Comparison of ENCODE assay signal across 14 mouse cellular contexts in the genomic region with DNA sequence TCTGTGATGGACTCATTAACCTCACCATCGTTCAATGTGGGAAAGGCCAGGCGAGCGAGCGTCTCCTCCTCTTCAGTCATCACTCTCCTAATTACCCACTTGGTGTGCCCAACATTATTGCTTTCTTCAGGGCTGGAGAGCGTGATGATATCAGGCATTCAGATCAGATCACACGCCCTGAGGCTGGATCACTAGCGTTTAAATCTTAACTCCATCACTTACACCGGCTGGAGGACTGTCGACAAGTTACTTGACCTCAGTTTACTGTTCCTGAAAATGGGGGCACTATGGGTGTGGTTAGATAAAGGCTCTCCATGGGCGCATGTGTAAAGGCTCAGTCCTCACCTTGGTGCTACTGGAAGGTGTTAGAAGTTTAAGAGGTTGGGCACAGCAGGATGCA.
DNase-seq lines count a peak whose midpoint lies in the region; ATAC-seq lines count a peak whose summit lies in the region.
"Had no signal": no experiment of that assay in that cellular context is flagged by ENCODE, and none has a peak within 500 bp of the region (broad histone marks: within the 10 kb centered on the region; RNA-seq: fewer than 3 reads in every experiment).

No protein-coding gene starts in this region.

- no peaks in the 10 kb centered on the region for H3K4me1 ChIP-seq in forebrain, embryonic 12.5 days
- H3K4me1 ChIP-seq in forebrain, embryonic 16.5 days (replicated peaks; ENCODE audit: control insufficient read depth, insufficient read depth, low read length) = no peaks in the 10 kb centered on the region
- no peaks in the 10 kb centered on the region for H3K4me1 ChIP-seq in kidney, embryonic 15.5 days
- H3K4me1 ChIP-seq in liver, embryonic 16.5 days (ENCODE audit: control insufficient read depth, low read depth, low read length) = peaks cover 33% of the 10 kb centered on the region
- H3K4me1 ChIP-seq: hindbrain, embryonic 15.5 days had no signal

- no peak overlapping the region for H3K27ac ChIP-seq in forebrain, embryonic 12.5 days
- H3K27ac ChIP-seq in forebrain, embryonic 16.5 days (ENCODE audit: low read length) = no peak overlapping the region
- no peak overlapping the region for H3K27ac ChIP-seq in kidney, embryonic 15.5 days
- H3K27ac ChIP-seq in liver, embryonic 16.5 days (ENCODE audit: low read length) = peak overlapping the region; percentile 96
- H3K27ac ChIP-seq: hindbrain, embryonic 15.5 days had no signal

- no peaks in the 10 kb centered on the region for H3K27me3 ChIP-seq in forebrain, embryonic 12.5 days
- H3K27me3 ChIP-seq in forebrain, embryonic 16.5 days (replicated peaks; ENCODE audit: control insufficient read depth, insufficient read depth, low read length) = no peaks in the 10 kb centered on the region
- H3K27me3 ChIP-seq in kidney, embryonic 15.5 days = no peaks in the 10 kb centered on the region
- H3K27me3 ChIP-seq in liver, embryonic 16.5 days (ENCODE audit: control insufficient read depth, insufficient read depth, low read depth, low read length) = no peaks in the 10 kb centered on the region
- H3K27me3 ChIP-seq: hindbrain, embryonic 15.5 days had no signal

- no peaks in the 10 kb centered on the region for H3K36me3 ChIP-seq in forebrain, embryonic 12.5 days (replicated peaks)
- no peaks in the 10 kb centered on the region for H3K36me3 ChIP-seq in forebrain, embryonic 16.5 days (ENCODE audit: control insufficient read depth, insufficient read depth)
- no peaks in the 10 kb centered on the region for H3K36me3 ChIP-seq in kidney, embryonic 15.5 days
- H3K36me3 ChIP-seq in liver, embryonic 16.5 days (ENCODE audit: control insufficient read depth, insufficient read depth) = no peaks in the 10 kb centered on the region
- H3K36me3 ChIP-seq: hindbrain, embryonic 15.5 days had no signal

- no peak for DNase-seq in kidney, adult 18-20 months
- DNase-seq in c-Kit-positive CD71-positive TER-119-positive erythroid progenitor cells, embryonic 14.5 days (ENCODE audit: low spot score) = peak; percentile 57
- DNase-seq in spleen, postnatal 10 days (ENCODE audit: low spot score in 2 of 2) = no peak
- DNase-seq in layer of hippocampus, postnatal 36 days = no peak
- DNase-seq: B cell, adult 2 months; cerebellum, adult 2 months; gastrocnemius, postnatal 10 days; left cerebral cortex, postnatal 4 days had no signal

- H3K4me2 ChIP-seq in forebrain, embryonic 12.5 days = no peak overlapping the region
- H3K4me2 ChIP-seq in forebrain, embryonic 16.5 days (ENCODE audit: low read length) = no peak overlapping the region
- H3K4me2 ChIP-seq in kidney, embryonic 15.5 days = 0 out of 2 replicates have a peak overlapping the region, but pooled peaks have one; percentile 7
- peak overlapping the region; percentile 56 for H3K4me2 ChIP-seq in liver, embryonic 16.5 days (ENCODE audit: low read depth, low read length)
- H3K4me2 ChIP-seq: hindbrain, embryonic 15.5 days had no signal

- no peaks in the 10 kb centered on the region for H3K9me3 ChIP-seq in forebrain, embryonic 12.5 days
- no peaks in the 10 kb centered on the region for H3K9me3 ChIP-seq in forebrain, embryonic 16.5 days (ENCODE audit: control insufficient read depth, low read length)
- H3K9me3 ChIP-seq in kidney, embryonic 15.5 days (replicated peaks) = no peaks in the 10 kb centered on the region
- H3K9me3 ChIP-seq in liver, embryonic 16.5 days (replicated peaks; ENCODE audit: control insufficient read depth, low read length) = no peaks in the 10 kb centered on the region
- H3K9me3 ChIP-seq: hindbrain, embryonic 15.5 days had no signal

- no peak overlapping the region for H3K9ac ChIP-seq in forebrain, embryonic 12.5 days
- H3K9ac ChIP-seq in forebrain, embryonic 16.5 days (replicated peaks; ENCODE audit: low read depth, low read length) = no peak overlapping the region
- H3K9ac ChIP-seq in kidney, embryonic 15.5 days = no peak overlapping the region
- H3K9ac ChIP-seq in liver, embryonic 16.5 days (ENCODE audit: low read depth, low read length) = peak overlapping the region; percentile 51
- H3K9ac ChIP-seq: hindbrain, embryonic 15.5 days had no signal

- no peak overlapping the region for H3K4me3 ChIP-seq in forebrain, embryonic 12.5 days (replicated peaks)
- H3K4me3 ChIP-seq in forebrain, embryonic 16.5 days (replicated peaks; ENCODE audit: low read length) = no peak overlapping the region
- no peak overlapping the region for H3K4me3 ChIP-seq in kidney, embryonic 15.5 days (replicated peaks)
- peak overlapping the region; percentile 41 for H3K4me3 ChIP-seq in liver, embryonic 16.5 days (ENCODE audit: low read depth, low read length)
- H3K4me3 ChIP-seq: hindbrain, embryonic 15.5 days had no signal

- 62% methylated on average over 10 of the region's 10 CpGs for WGBS in forebrain, embryonic 12.5 days
- WGBS in forebrain, embryonic 16.5 days = 50% methylated on average over 10 of the region's 10 CpGs
- 49% methylated on average over 10 of the region's 10 CpGs for WGBS in kidney, embryonic 15.5 days
- WGBS in liver, embryonic 16.5 days (ENCODE audit: insufficient replicate concordance) = 48% methylated on average over 10 of the region's 10 CpGs

- 0 out of 2 replicates have a peak, but pooled peaks have one; percentile 33 for ATAC-seq in forebrain, embryonic 12.5 days (ENCODE audit: low FRiP score)
- no peak for ATAC-seq in forebrain, embryonic 16.5 days
- ATAC-seq in kidney, embryonic 15.5 days (replicated peaks; ENCODE audit: low FRiP score) = no peak
- ATAC-seq in liver, embryonic 16.5 days (ENCODE audit: low read depth) = peak; percentile 2; the same call in 1 of the 2 replicates
- ATAC-seq: forebrain, embryonic 14.5 days had no signal

Comparison
In these comparisons a context has a peak if more than half of its experiments do, and no peak if none do; other contexts are left out.
1. ATAC-seq: peak in forebrain, embryonic 12.5 days (single experiment) and liver, embryonic 16.5 days (single experiment); none in forebrain, embryonic 16.5 days (single experiment) and kidney, embryonic 15.5 days (single experiment).
2. H3K4me2 ChIP-seq: peak in kidney, embryonic 15.5 days (single experiment) and liver, embryonic 16.5 days (single experiment); none in forebrain, embryonic 12.5 days (single experiment) and forebrain, embryonic 16.5 days (single experiment).